In the genomic region with DNA sequence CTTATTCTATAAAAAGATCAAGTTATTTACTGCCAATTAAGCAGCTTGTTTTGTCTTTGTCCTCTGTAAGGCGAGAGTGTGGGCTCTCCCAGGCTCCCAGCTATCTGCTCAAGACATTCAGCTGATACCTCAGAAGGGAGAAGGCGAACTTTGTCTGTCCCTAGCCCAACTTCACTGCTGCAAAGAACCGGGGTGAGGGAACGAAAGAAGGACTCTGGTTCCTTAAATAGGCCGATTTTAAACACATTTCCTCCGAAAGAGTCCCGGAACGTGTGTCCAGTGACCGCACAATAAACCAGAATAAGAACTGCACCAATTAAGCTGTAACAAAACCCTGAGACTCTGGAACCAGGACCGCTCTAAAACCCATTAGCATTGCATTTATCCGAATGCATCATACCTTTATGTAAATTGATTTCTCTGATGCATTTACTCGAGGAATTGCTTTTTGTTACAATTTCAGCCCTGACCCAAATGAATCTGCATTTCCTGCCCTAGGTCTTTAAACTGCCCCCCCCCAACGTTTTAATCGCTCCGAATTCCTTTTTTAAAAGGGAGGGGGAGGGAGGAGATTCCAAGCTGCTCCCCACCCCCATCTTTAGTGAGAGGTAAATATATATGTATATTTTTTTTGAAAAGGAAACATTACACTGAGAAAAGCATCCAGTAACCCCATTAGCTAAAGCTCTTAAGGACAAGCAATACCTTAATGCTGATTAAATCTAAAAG, we compare ENCODE assay signal across 8 mouse cellular contexts. TPM values are rescaled to one million over a fixed set of nuclear protein-coding genes. Genes with fewer than 3 reads are reported as not detected.
DNase-seq lines count a peak whose midpoint lies in the region; ATAC-seq and TF ChIP-seq lines count a peak whose summit lies in the region.

No protein-coding gene starts in this region.

- H3K9ac ChIP-seq in heart, embryonic 16.5 days (ENCODE audit: low read length) = peak overlapping the region; percentile 93
- H3K9ac ChIP-seq in limb, embryonic 13.5 days = peak overlapping the region; percentile 95

- intact Hi-C loops in left cerebral cortex, adult 2 months (cut with DNase I) = loop anchor here (2.0 to 10.0 kb wide), 8 partner anchors 194 to 1099 kb away; no protein-coding TSS in a partner anchor

- peaks cover 31% of the 10 kb centered on the region for H3K4me1 ChIP-seq in heart, embryonic 16.5 days (ENCODE audit: control insufficient read depth, insufficient read depth, low read length)
- peaks cover 41% of the 10 kb centered on the region for H3K4me1 ChIP-seq in limb, embryonic 13.5 days

- H3K4me3 ChIP-seq in left cerebral cortex, adult 2 months = peak overlapping the region; percentile 64
- peak overlapping the region; percentile 67 for H3K4me3 ChIP-seq in heart, embryonic 16.5 days (ENCODE audit: low read length)
- H3K4me3 ChIP-seq in limb, embryonic 13.5 days = peak overlapping the region; percentile 72

- under 1% methylated on average over 15 of the region's 15 CpGs for WGBS in heart, embryonic 16.5 days
- WGBS in limb, embryonic 13.5 days = under 1% methylated on average over 15 of the region's 15 CpGs

- H3K36me3 ChIP-seq in heart, embryonic 16.5 days (ENCODE audit: control insufficient read depth, insufficient read depth) = peaks cover 3% of the 10 kb centered on the region; the same call in 1 of the 2 replicates
- peaks cover 20% of the 10 kb centered on the region for H3K36me3 ChIP-seq in limb, embryonic 13.5 days

- H3K9me3 ChIP-seq in heart, embryonic 16.5 days (replicated peaks; ENCODE audit: control insufficient read depth, low read length) = no peaks in the 10 kb centered on the region
- H3K9me3 ChIP-seq in limb, embryonic 13.5 days = no peaks in the 10 kb centered on the region

- no peak for DNase-seq in left cerebral cortex, adult 2 months (ENCODE audit: extremely low spot score in 1 of 2, low spot score in 2 of 2)
- no peak for DNase-seq in left cerebral cortex, adult 9 months (ENCODE audit: low spot score in 2 of 2)
- peak; percentile 48 for DNase-seq in c-Kit-positive CD71-positive TER-119-negative erythroid progenitor cells, embryonic 14.5 days (ENCODE audit: low read depth)
- DNase-seq in neural tube, embryonic 10.5 days (ENCODE audit: extremely low spot score, low spot score) = peak; percentile 54
- DNase-seq in gastrocnemius, postnatal 10 days = no peak
- no peak for DNase-seq in layer of hippocampus, adult 9-10 months (ENCODE audit: low spot score)

- ATAC-seq in heart, embryonic 16.5 days (replicated peaks; ENCODE audit: extremely low read depth, insufficient read depth, low FRiP score) = no peak
- no peak for ATAC-seq in limb, embryonic 13.5 days (ENCODE audit: low FRiP score, low read depth)

- no peak for TF ChIP-seq CTCF in left cerebral cortex, adult 2 months (IDR thresholded peaks at IDR 0.05)

- no peaks in the 10 kb centered on the region for H3K27me3 ChIP-seq in heart, embryonic 16.5 days (ENCODE audit: control insufficient read depth, insufficient read depth, low read length)
- H3K27me3 ChIP-seq in limb, embryonic 13.5 days = no peaks in the 10 kb centered on the region

- peak overlapping the region; percentile 97 for H3K27ac ChIP-seq in left cerebral cortex, adult 2 months
- H3K27ac ChIP-seq in heart, embryonic 16.5 days (ENCODE audit: low read length) = peak overlapping the region; percentile 99
- H3K27ac ChIP-seq in limb, embryonic 13.5 days = peak overlapping the region; percentile 98

- peak overlapping the region; percentile 95 for H3K4me2 ChIP-seq in heart, embryonic 16.5 days (ENCODE audit: low read depth, low read length)
- peak overlapping the region; percentile 96 for H3K4me2 ChIP-seq in limb, embryonic 13.5 days (replicated peaks)

RNA-seq across cellular contexts. Expression of a gene that starts 1.6 kb away (rescaled TPM):
- total RNA-seq in left cerebral cortex, adult 2 months (2021) = 100 to 1,000 TPM; 294 to 324 TPM
- polyA plus RNA-seq in heart, embryonic 16.5 days (2015; fragmentation: Nextera tagmentation; extraction: Ambion mirVana) = 45.3 and 46.8 TPM in 2 replicates
- polyA plus RNA-seq in limb, embryonic 13.5 days (2015; fragmentation: Nextera tagmentation; extraction: Ambion mirVana) = 87.5 and 94.4 TPM in 2 replicates
- 10 to 100 TPM; 22.7 to 25.3 TPM for total RNA-seq in gastrocnemius, postnatal 10 days (2021)

Comparison
In these comparisons a context has a peak if more than half of its experiments do, and no peak if none do; other contexts are left out.
1. DNase-seq: peak in c-Kit-positive CD71-positive TER-119-negative erythroid progenitor cells, embryonic 14.5 days (single experiment) and neural tube, embryonic 10.5 days (single experiment); none in left cerebral cortex, adult 2 months (0 of 2), left cerebral cortex, adult 9 months (0 of 2), gastrocnemius, postnatal 10 days (single experiment) and layer of hippocampus, adult 9-10 months (single experiment).
2. RNA of a gene that starts 1.6 kb away (total RNA-seq): 294 to 324 TPM in left cerebral cortex, adult 2 months; 22.7 to 25.3 TPM in gastrocnemius, postnatal 10 days; every median in the first group is over 10 times any median in the second.
3. Peak in every context shown above with its lines, with median percentiles within 50 percentile points of each other: H3K27ac ChIP-seq and H3K4me3 ChIP-seq.